Mouse (Mus musculus): ENCODE data around the gene Celf5.

Celf5 gene

DNA sequence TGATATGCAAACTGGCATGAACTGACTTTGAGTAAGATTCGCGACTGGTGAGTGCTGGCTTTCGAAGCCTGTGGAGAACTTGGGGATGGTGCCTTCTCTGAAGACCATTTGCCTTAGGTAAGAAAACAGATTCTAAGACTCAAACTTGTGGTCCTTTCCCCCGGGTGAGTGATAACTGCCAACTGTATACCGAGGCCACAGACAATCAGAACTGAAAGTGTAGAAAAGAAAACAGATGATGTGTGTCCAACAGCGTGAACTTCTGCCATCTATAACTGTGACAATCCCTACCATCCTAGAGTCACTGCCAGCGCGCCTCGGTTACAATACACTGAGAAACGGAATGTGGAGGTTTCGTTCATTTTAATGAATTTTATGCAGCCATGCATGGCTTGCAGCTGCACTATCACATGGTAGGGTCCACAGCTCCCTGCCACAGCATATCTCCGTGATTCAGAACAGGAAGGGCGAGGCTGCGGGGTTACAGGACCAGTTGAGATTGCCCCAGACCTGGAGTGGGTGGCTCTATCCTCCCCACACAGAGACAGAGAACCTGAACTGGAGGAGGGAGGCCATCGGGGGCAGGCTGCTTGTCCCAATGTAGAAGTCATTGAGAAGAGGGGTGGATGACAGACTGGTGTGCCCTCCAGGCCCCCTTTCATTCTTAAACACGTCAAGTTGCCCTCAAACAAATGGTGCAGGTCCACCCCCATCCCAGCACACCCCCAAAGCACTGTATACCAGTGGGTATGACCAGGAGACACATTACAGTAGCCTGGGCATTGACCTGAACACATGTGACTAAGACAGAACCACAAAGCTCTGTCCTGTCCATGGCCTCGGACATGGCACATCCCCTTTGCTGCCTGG is 15.1 kb upstream of the Celf5 start:
- DNase-seq (ENCODE audit: low read depth, low spot score) = no peak

GRCm38 (mm10) chr10:81496969-81497368 is 14.5 kb upstream of the Celf5 start:
- DNase-seq (ENCODE audit: low read depth, low spot score) = no peak

GRCm38 (mm10) chr10:81496264-81496901 is 13.9 kb upstream of the Celf5 start, which contains the start of gene Ncln:
Gene Ncln, minus strand, starts transcription at chr10:81496392.
- peak; percentile 98 for DNase-seq (ENCODE audit: low read depth, low spot score)

DNA sequence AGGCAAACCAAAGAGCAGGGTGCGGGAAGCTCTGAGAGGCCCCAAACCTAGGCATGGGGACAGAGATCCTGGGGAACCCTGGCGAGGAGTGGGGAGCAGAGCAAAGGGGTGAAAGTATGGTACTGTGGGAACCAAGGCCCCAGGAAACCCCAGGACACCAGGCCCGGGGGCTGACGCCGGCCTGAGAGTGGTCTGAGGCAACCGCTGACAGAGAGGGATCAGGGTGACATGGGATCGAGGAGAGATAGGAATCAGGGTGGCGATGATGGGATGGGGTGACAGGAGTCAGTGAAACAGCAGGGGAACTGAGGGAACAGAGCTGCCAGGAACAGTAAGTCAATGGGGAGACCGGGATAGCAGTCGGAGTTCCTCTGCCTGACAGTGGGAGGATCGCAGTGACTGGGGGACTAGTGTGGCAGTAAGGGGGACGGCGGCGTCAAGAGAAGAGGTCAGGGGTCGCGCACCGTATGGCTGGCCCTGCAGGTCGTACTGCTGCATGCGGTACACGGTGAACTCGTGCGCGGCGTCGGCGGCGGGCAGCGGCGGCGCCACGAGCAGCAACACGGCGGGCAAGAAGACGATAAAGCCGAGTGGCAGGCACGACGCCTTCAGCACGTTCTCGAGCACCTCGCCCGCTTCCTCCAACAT is 13.2 kb upstream of the Celf5 start:
- no peak for DNase-seq (ENCODE audit: low read depth, low spot score)

GRCm38 (mm10) chr10:81495151-81495550 is 12.6 kb upstream of the Celf5 start:
- DNase-seq (ENCODE audit: low read depth, low spot score) = no peak

GRCm38 (mm10) chr10:81494260-81495041 is 11.9 kb upstream of the Celf5 start:
- DNase-seq (ENCODE audit: low read depth, low spot score) = no peak

DNA sequence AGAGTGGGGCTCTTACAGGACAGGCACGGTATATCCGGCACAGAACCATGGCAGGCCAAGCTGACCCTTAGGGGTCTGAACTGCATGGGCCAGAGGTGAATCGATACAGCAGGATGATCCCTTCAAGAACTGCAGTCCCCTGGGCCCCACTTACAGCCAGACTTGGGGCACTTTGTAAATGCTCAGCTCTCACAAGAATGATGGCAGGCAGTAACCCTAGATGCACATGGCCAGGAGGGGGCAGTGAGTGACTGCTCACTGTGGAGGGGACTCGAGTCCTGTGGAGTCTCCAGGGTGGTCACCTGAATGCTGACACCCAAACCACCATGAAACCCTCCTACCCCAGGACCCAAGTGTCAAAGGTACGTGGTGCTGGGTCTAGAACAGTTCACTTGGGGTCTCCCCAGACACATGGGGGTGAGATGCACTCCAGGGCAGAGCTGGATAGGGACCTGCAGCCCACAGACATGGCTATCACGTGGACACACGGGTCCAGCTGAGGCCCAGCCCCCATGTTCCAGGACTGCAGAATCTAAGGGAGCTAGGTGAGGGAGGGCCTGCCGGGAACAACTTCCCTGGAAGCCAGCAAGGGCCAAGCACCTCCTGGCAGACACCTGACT is 11.2 kb upstream of the Celf5 start:
- no peak for DNase-seq (ENCODE audit: low read depth, low spot score)

DNA sequence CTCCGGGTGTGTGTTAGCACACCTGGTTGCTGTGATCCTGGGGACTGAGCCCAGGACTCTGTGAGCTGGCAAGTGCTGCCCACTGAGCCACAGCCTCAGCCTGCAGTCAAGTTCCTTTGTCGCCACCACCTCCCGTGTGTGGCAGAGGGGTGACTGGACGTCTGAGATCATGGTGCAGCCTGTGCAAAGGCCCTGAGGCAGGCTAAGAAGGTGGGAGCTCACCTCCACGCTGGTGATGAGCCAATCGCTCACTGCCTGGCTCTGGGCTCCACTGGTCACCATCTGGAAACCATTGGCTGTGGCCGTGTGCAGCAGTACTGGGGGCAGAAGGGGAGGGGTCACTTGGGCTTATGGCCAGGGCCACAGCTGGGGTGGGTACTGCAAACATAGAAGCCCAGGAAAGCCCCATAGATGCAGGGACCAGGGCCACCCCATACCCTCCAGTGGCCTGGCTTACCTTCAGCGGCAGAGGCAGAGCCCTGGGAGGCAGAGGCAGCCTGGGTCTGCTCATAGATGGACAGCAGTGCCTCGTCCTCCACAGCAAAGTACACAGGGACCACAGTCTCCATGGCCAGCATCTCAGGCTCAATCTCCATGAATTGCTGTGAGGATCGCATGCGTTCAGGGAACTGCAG is 10.2 kb upstream of the Celf5 start:
- no peak for DNase-seq (ENCODE audit: low read depth, low spot score)

- no peak for DNase-seq (ENCODE audit: low read depth, low spot score)
Observed at GRCm38 (mm10) chr10:81491018-81491417, 8.5 kb upstream of the Celf5 start.

DNA sequence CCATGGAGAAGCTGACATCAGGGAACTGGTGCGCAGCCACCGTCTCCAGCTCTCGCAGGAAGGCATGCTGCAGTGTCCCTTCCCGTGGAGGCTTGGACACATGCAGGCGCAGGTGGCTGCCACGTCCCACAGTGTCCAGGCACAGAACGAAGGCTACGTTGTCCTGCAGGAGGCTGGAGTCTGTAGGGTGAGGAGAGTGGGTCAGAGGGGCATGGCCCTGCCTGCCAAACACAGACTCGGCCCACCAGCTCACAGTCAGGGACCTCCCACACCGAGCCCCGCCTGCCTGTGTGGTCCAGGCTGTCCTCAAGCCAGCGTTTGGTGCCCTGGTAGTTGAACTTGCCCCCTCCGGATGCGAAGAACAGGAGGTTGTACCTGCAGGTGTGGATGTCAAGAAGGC is 7.4 kb upstream of the Celf5 start:
- no peak for DNase-seq (ENCODE audit: low read depth, low spot score)

GRCm38 (mm10) chr10:81488081-81488480 is 5.6 kb upstream of the Celf5 start:
- no peak for DNase-seq (ENCODE audit: low read depth, low spot score)

DNA sequence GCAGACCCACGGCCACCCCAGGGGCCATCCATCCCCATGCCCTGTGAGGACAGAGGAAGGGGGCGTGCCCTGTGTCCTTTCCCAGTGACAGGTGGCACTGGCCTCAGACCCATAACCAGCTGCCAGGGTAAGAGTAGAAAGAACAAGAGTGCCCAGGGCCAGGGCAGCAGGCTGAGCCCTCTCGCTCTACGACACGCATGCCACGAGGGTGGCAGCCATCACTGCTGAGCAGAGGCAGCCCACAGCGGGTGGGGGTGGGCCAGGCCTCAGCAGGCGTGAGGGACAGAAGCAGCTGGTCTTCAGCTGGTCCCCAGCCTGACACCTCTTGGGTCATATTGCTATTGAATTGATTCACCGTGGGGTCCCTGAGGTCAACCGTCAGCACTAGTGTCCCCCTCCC is 4.0 kb upstream of the Celf5 start:
- no peak for DNase-seq (ENCODE audit: low read depth, low spot score)

DNA sequence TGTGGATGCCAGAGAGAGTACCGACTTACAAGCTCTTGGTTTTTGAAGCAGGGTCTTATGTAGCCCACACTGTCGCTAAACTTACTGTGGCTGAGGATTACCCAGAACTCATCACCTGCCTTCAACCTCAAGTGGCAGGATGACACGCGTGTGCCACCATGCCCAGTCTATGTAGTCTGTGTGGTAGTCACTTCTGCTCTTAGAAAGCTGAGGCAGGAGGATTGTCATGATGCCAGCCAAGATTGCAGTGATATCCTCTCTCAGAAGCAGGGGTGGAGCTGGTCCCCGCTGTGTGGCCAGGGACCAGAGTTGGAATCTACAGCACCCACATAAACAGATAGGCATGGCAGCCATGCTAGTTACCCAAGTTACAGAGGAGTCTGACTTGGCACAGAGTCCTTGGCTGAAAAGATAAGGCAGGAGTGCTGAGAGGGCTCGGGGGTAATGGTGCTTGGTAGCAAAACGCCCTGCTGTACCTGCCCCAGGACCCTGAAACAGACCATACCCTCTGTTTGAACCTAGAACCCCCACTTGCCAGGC is 3.0 kb upstream of the Celf5 start:
- DNase-seq (ENCODE audit: low read depth, low spot score) = no peak

GRCm38 (mm10) chr10:81485060-81485449 is 2.5 kb upstream of the Celf5 start:
- DNase-seq (ENCODE audit: low read depth, low spot score) = no peak

DNA sequence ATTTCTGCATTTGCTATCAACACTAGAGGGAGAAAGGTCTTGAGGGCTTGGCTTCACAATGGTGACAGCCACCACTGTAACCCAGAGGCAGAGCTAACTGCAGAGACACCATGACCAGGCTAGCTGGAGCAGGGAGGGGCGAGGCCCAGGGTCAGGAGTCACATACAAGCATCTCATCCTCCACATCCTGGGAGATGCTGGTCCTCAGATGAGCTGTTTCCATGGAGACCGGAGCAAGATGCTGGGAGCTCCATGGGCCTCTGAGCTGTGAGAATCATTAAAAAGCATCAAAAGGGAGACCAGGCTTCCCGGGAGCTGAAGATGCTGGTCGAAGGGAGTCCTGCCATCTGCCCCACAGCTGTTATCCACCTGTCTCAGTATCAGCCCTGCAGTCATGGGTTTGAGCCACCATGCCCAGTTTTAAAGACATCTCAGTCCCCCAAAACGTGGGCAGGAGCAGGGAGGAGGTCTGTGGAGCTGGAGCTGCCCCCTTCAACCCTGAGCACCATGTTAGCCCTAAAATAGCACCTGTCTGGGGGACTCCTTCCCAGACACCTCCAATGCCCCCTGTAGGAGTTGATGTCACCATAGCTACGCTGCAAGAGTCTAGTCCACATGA is 2.0 kb upstream of the Celf5 start:
- DNase-seq (ENCODE audit: low read depth, low spot score) = no peak

DNA sequence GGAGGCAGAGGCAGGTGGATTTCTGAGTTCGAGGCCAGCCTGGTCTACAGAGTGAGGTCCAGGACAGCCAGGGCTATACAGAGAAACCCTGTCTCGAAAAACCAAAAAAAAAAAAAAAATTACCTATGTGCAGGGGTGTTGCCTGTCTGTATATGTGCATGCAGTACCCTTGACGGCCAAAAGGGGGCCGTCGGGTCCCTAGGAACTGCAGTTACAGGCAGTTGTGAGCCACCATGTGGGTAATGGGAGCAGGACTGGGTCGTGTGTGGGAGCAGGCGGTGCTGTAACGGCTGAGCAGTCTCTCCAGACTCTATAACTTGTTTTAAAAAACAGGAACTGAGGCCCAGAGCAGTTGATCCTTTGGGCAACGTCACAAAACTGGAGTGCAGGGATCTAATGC is 1.5 kb upstream of the Celf5 start:
- no peak for DNase-seq (ENCODE audit: low read depth, low spot score)

DNA sequence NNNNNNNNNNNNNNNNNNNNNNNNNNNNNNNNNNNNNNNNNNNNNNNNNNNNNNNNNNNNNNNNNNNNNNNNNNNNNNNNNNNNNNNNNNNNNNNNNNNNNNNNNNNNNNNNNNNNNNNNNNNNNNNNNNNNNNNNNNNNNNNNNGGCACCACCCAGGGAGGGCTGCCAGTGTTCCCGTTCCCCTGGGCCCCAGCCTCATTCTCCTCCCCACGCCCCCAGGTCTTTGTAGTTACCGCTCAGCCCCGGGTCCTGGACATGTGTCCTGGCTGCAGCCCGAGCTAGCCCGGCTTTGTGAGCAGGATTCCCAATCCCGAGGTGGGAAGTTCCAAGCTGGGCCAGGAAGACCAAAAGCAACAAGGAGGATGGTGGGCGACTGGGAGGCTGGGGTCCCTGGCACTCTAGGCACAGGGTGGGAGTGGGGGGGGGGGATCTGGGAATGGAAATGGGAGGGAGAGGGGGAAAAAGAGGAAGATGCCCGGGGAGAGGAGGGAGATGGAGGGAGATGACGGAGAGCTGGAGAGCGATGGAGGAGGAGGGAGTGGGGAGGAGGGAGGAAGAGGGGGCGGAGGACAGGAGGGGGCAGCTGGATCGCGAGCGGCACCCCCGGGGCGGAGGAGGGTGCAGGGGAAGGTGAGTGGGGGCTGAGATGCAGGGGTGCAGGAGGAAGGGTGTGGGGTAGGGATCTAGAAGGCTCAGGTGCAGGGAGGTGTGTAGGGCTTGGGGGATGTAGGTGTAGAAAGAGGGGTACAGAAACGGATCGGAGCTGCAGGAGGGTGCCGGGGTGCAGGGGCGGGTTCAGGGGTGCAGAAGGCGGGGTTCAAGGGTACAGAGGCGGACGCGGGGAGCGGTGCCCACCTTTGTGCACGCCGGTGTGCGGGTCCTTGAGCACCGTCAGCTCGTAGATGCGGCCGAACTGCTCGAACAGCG is 640 bp downstream of the Celf5 start:
- no peak for DNase-seq (ENCODE audit: low read depth, low spot score)

DNA sequence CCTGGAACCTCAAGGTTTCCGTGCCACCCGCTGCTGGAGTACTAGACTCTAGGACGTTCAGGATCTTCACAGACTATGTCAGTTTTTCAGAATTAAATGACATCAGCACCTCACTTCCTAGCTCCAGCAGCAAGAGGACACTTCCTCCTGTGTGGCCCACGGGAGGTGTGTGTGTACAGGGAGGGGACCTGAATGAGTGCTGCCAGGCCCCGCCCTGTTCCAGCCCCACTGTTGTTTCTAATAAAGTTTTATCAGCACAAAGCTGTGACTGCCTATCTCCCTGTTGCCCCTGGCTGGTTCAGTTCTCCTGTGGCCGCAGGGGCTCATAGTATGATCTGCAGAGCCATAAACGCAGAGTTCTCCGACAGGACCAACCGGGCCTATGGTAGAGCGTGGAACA is 8.0 kb downstream of the Celf5 start:
- no peak for DNase-seq (ENCODE audit: low read depth, low spot score)

GRCm38 (mm10) chr10:81473003-81473451 is 9.5 kb downstream of the Celf5 start:
- DNase-seq (ENCODE audit: low read depth, low spot score) = peak; percentile 89

All from brain, embryonic 18.5 days (tissue).